Mouse (Mus musculus): ENCODE data around the gene Plpp3. TPM values are rescaled to one million over a fixed set of nuclear protein-coding genes. Genes with fewer than 3 reads are reported as not detected.
A peak's percentile ranks its signal among the peaks of the same experiment; 100 is the strongest.

The Plpp3 gene
- total RNA-seq (2018; cell fraction: chromatin; rRNA removed), result 10 to 100 TPM in 3 of 26 experiments, 1 to 10 TPM in 20, under 1 TPM in 3; 0.58 to 29.9 (median 2.2) TPM
- total RNA-seq (2018; cell fraction: cytosol; rRNA removed), result 10 to 100 TPM in 2 of 26 experiments, 1 to 10 TPM in 24; 2.0 to 26.3 (median 3.4) TPM
- 10 to 100 TPM in 3 of 26 experiments, 1 to 10 TPM in 23; 1.9 to 23.2 (median 3.8) TPM for total RNA-seq (2018; cell fraction: nucleus; rRNA removed)
- 2.4 to 6.5 TPM (median 2.8 TPM) in 3 replicates for polyA plus RNA-seq (2018)

DNA sequence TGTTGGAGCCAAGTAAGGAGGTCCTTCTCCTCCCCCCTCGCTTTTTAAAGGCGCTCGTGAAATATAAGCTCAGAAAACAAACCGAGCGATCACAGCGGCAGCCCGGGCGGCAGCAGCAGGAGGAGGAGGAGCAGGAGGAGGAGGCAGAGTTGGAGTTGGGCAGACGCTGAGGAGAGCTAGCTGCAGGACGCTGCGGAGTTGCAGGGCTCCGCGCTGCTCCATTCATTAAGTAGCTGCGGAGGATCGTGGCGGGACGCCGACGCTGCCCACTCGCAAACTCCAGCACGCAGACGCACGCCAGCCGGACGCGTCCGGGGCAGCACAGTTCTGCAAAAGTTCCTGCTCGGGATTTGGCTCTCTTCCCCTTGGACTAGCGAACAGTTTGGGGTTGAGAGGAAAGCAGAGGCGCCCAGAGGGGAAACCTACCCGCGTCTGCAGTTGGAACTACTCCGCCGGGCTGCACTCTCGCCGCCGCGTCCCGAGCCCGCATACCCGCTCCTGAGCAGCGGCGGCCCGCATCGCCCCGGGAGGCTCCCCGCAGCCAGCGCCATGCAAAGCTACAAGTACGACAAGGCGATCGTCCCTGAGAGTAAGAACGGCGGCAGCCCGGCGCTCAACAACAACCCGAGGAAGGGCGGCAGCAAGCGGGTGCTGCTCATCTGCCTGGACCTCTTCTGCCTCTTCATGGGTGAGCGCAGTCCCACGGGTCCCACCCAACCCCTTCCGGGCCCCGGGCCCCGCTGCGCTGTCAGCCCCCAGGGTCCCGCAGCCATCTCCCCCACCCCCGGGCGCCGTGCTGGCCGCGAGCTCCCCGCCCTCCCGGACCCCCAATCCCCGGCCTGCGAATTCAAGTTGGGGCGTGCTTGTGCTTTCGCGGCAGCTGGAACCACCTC lies at the start of gene Plpp3:
Gene Plpp3 (plus strand): TSS at position 72 of the 893 bp plus-strand sequence.
- WGBS (ENCODE audit: missing documents), result under 1% methylated on average over 77 of the region's 77 CpGs
- no peaks in the 10 kb centered on the region for H3K79me2 ChIP-seq (ENCODE audit: inconsistent target)
- no peak within 1 kb of the TSS for H3K27ac ChIP-seq
- no peaks in the 10 kb centered on the region for H3K36me3 ChIP-seq (ENCODE audit: inconsistent target)
- H3K4me3 ChIP-seq (ENCODE audit: inconsistent target), result peak within 1 kb of the TSS; percentile 30

GRCm38 (mm10) chr4:105107943-105108640 lies 49.1 kb upstream of the Plpp3 start:
- Histone ChIP-seq H3K36me3 (ENCODE audit: inconsistent target) (no peaks in the 10 kb centered on the region), H3K27ac (no peak overlapping the region), H3K4me3 (ENCODE audit: inconsistent target) (no peak overlapping the region), H3K79me2 (ENCODE audit: inconsistent target) (no peaks in the 10 kb centered on the region)
- 73% methylated on average over 12 of the region's 12 CpGs for WGBS (ENCODE audit: missing documents)

GRCm38 (mm10) chr4:105108641-105109198 lies 48.4 kb upstream of the Plpp3 start:
- Histone ChIP-seq H3K27ac (no peak overlapping the region), H3K4me3 (ENCODE audit: inconsistent target) (no peak overlapping the region), H3K79me2 (ENCODE audit: inconsistent target) (no peaks in the 10 kb centered on the region), H3K36me3 (ENCODE audit: inconsistent target) (no peaks in the 10 kb centered on the region)
- 29% methylated on average over 5 of the region's 5 CpGs for WGBS (ENCODE audit: missing documents)

- 2% methylated on average over 56 of the region's 80 CpGs for WGBS (ENCODE audit: missing documents)
These were observed 47.8 kb upstream of the Plpp3 start, which contains the start of gene Prkaa2 for GRCm38 (mm10) chr4:105109199-105109989. Gene Prkaa2, minus strand, starts transcription at chr4:105109890.

GRCm38 (mm10) chr4:105109990-105110683 lies 47.0 kb upstream of the Plpp3 start:
- H3K36me3 ChIP-seq (ENCODE audit: inconsistent target), result no peaks in the 10 kb centered on the region
- WGBS (ENCODE audit: missing documents), result 6% methylated on average over 24 of the region's 24 CpGs
- H3K79me2 ChIP-seq (ENCODE audit: inconsistent target), result no peaks in the 10 kb centered on the region
- H3K27ac ChIP-seq, result no peak overlapping the region
- peak overlapping the region; percentile 24 for H3K4me3 ChIP-seq (ENCODE audit: inconsistent target)

More at GRCm38 (mm10) chr4:105109199-105109989, 47.8 kb upstream of the Plpp3 start, which contains the start of gene Prkaa2:
- Histone ChIP-seq H3K79me2 (ENCODE audit: inconsistent target) (no peaks in the 10 kb centered on the region), H3K27ac (no peak within 1 kb of the TSS), H3K4me3 (ENCODE audit: inconsistent target) (peak within 1 kb of the TSS; percentile 24), H3K36me3 (ENCODE audit: inconsistent target) (no peaks in the 10 kb centered on the region)

DNA sequence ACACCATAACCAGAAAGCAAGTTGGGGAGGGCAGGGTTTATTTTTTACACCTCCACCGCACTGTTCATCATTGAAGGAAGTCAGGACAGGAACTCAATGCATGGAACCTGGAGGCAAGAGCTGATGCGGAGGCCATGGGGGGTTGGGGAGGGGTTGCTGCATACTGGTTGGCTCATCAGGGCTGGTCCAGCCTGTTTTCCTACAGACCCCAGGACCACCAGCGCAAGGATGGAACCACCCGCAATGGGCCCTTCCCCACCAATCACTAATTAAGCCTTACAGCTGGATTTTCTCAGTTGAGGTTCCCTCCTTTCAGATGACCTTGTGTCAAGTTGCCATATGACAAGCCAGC lies 46.5 kb upstream of the Plpp3 start:
- no peak overlapping the region for H3K4me3 ChIP-seq (ENCODE audit: inconsistent target)

DNA sequence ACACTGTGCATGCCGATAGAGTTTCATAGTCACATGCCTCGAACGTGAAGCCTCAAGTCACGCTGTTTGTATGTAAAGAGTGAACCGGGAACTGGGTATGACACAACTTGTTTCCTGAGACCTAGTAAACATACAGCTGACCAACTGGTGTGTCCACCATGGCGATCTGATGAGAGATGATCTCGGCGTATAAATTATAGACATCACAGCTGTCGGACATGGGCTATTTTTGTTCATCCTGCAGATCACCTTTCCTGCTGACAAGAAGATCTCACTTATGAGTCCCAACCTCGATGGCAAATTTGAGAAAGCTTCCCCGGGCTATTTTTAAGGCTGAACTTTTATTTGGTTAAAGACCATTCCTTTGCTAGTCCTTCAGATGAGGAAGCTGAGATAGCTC lies 45.4 kb upstream of the Plpp3 start:
- Histone ChIP-seq H3K4me3 (ENCODE audit: inconsistent target) (no peak overlapping the region), H3K27ac (no peak overlapping the region), H3K79me2 (ENCODE audit: inconsistent target) (no peaks in the 10 kb centered on the region), H3K36me3 (ENCODE audit: inconsistent target) (no peaks in the 10 kb centered on the region)
- 89% methylated on average over 11 of the region's 11 CpGs for WGBS (ENCODE audit: missing documents)

More for the DNA sequence above, 46.5 kb upstream of the Plpp3 start:
- H3K27ac ChIP-seq, result no peak overlapping the region
- H3K36me3 ChIP-seq (ENCODE audit: inconsistent target), result no peaks in the 10 kb centered on the region
- no peaks in the 10 kb centered on the region for H3K79me2 ChIP-seq (ENCODE audit: inconsistent target)
- 88% methylated on average over 4 of the region's 4 CpGs for WGBS (ENCODE audit: missing documents)

- H3K27ac ChIP-seq, result no peak overlapping the region
- 57% methylated on average over 5 of the region's 5 CpGs for WGBS (ENCODE audit: missing documents)
- H3K4me3 ChIP-seq (ENCODE audit: inconsistent target), result no peak overlapping the region
- H3K79me2 ChIP-seq (ENCODE audit: inconsistent target), result no peaks in the 10 kb centered on the region
- no peaks in the 10 kb centered on the region for H3K36me3 ChIP-seq (ENCODE audit: inconsistent target)
These were observed 44.1 kb upstream of the Plpp3 start for GRCm38 (mm10) chr4:105113042-105113441.

- no peaks in the 10 kb centered on the region for H3K79me2 ChIP-seq (ENCODE audit: inconsistent target)
- 90% methylated on average over 2 of the region's 3 CpGs for WGBS (ENCODE audit: missing documents)
- H3K4me3 ChIP-seq (ENCODE audit: inconsistent target), result no peak overlapping the region
- no peak overlapping the region for H3K27ac ChIP-seq
- no peaks in the 10 kb centered on the region for H3K36me3 ChIP-seq (ENCODE audit: inconsistent target)
These were observed 43.7 kb upstream of the Plpp3 start for GRCm38 (mm10) chr4:105113468-105113867.

GRCm38 (mm10) chr4:105121081-105121480 lies 36.1 kb upstream of the Plpp3 start:
- Histone ChIP-seq H3K36me3 (ENCODE audit: inconsistent target) (no peaks in the 10 kb centered on the region), H3K27ac (no peak overlapping the region), H3K4me3 (ENCODE audit: inconsistent target) (no peak overlapping the region), H3K79me2 (ENCODE audit: inconsistent target) (no peaks in the 10 kb centered on the region)
- 98% methylated on average over 6 of the region's 6 CpGs for WGBS (ENCODE audit: missing documents)

GRCm38 (mm10) chr4:105122429-105122828 lies 34.7 kb upstream of the Plpp3 start:
- Histone ChIP-seq H3K79me2 (ENCODE audit: inconsistent target) (no peaks in the 10 kb centered on the region), H3K36me3 (ENCODE audit: inconsistent target) (no peaks in the 10 kb centered on the region), H3K27ac (no peak overlapping the region), H3K4me3 (ENCODE audit: inconsistent target) (no peak overlapping the region)
- WGBS (ENCODE audit: missing documents), result 22% methylated on average over 7 of the region's 8 CpGs

DNA sequence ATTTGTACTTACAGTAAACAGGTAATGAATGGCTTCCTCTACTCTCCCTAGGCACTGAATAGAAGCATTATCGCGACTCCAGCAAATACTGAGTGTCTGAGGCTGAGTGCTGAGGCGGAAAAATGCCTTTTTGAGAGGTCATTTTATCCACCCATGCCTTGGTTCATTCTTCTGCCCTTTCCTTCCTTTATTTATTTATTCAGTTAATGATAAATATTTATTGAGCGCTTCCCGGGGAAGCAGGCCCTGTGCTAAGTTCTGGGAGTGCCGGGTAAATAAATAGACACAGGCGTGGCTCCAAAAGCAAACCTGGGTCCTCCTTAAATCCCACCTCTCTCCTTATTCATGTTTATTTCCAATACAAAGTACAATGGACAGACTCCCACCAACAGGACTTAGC lies 27.9 kb upstream of the Plpp3 start:
- 83% methylated on average over 6 of the region's 7 CpGs for WGBS (ENCODE audit: missing documents)
- H3K27ac ChIP-seq, result no peak overlapping the region
- no peak overlapping the region for H3K4me3 ChIP-seq (ENCODE audit: inconsistent target)
- H3K36me3 ChIP-seq (ENCODE audit: inconsistent target), result no peaks in the 10 kb centered on the region
- no peaks in the 10 kb centered on the region for H3K79me2 ChIP-seq (ENCODE audit: inconsistent target)

DNA sequence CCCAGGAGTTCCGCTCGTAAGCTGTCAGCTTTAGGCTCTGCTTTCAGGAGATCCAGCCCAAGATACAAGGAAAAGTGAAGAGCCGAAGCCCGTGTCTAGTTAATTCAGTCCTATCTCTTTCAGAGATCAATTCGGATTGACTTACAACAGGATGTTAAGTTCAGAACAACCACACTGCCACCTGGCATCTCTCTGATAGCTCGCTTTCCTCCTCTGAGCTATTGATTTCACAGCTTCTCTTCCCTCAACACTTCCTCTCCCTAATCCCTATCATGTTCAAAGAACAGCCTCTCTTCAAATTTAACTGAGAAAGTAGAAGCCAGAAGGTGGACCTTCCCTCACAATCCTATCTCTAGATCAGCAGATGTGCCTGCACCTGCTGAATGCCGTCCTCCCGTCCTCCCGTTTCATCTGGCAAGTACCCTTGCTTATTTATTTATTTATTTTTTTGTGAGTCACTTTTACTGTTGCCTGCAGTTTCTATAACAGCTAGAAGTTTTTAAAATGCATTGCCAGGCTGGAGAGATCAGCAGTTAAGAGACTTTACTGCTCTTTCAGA lies 25.3 kb upstream of the Plpp3 start:
- Histone ChIP-seq H3K4me3 (ENCODE audit: inconsistent target) (no peak overlapping the region), H3K27ac (no peak overlapping the region), H3K36me3 (ENCODE audit: inconsistent target) (no peaks in the 10 kb centered on the region), H3K79me2 (ENCODE audit: inconsistent target) (no peaks in the 10 kb centered on the region)
- 81% methylated on average over 9 of the region's 9 CpGs for WGBS (ENCODE audit: missing documents)
